ENCODE assay signal across 29 mouse cellular contexts in the genomic region with DNA sequence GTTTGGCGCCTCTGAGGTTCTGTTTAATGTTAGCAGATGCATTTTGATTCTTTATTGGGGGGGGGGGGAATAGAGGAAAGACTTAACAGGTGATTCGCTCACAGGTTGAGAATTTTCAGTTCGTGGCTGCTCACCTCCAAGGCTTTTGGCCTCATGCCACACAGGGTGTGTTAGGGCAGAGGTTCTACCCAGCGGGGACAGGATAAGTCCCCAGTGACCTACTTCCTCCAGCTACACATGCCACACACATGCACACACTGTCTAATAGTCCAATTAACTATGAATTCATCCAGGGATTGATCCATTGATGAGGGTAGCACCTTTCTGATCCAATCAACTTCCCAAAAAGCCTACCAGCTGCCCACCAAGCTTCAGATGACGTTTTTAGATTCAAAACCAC. TPM values are rescaled to one million over a fixed set of nuclear protein-coding genes. Genes with fewer than 3 reads are reported as not detected.
DNase-seq lines count a peak whose midpoint lies in the region; ATAC-seq lines count a peak whose summit lies in the region.
"Had no signal": no experiment of that assay in that cellular context is flagged by ENCODE, and none has a peak within 500 bp of the region (broad histone marks: within the 10 kb centered on the region; RNA-seq: fewer than 3 reads in every experiment).

No protein-coding gene starts in this region.

- peaks cover 7% of the 10 kb centered on the region for H3K4me1 ChIP-seq in midbrain, embryonic 11.5 days (ENCODE audit: control insufficient read depth, insufficient read depth, low read length)
- H3K4me1 ChIP-seq in midbrain, embryonic 10.5 days = peaks cover 35% of the 10 kb centered on the region

- H3K27ac ChIP-seq in midbrain, embryonic 11.5 days (ENCODE audit: low read depth, low read length) = no peak overlapping the region
- no peak overlapping the region for H3K27ac ChIP-seq in midbrain, embryonic 10.5 days (replicated peaks)
- H3K27ac ChIP-seq: forebrain, embryonic 10.5 days; forebrain, embryonic 13.5 days; gastrocnemius, adult 2 months; heart, embryonic 13.5 days; hindbrain, embryonic 12.5 days; hindbrain, embryonic 15.5 days had no signal

- H3K4me2 ChIP-seq in midbrain, embryonic 11.5 days = no peak overlapping the region
- H3K4me2 ChIP-seq: forebrain, embryonic 13.5 days; heart, embryonic 13.5 days; hindbrain, embryonic 15.5 days had no signal

- H3K36me3 ChIP-seq in midbrain, embryonic 11.5 days (ENCODE audit: control insufficient read depth, insufficient read depth, low read length) = no peaks in the 10 kb centered on the region
- H3K36me3 ChIP-seq in midbrain, embryonic 10.5 days = no peaks in the 10 kb centered on the region
- H3K36me3 ChIP-seq: forebrain, embryonic 10.5 days; heart, embryonic 13.5 days; hindbrain, embryonic 12.5 days; hindbrain, embryonic 15.5 days had no signal

- no peak for ATAC-seq in midbrain, embryonic 11.5 days (ENCODE audit: low FRiP score)
- ATAC-seq: CD4-positive, CD25-positive, alpha-beta regulatory T cell, adult 4 months; forebrain, embryonic 13.5 days; forebrain, embryonic 16.5 days had no signal

- peaks cover 13% of the 10 kb centered on the region; the same call in 1 of the 2 replicates for H3K27me3 ChIP-seq in midbrain, embryonic 11.5 days (ENCODE audit: control insufficient read depth, insufficient read depth, low read length)
- H3K27me3 ChIP-seq in midbrain, embryonic 10.5 days (ENCODE audit: low read depth, poor library complexity, severe bottlenecking) = peaks cover 55% of the 10 kb centered on the region
- H3K27me3 ChIP-seq: hindbrain, embryonic 15.5 days had no signal

- H3K9ac ChIP-seq in midbrain, embryonic 11.5 days (ENCODE audit: low read length) = no peak overlapping the region
- H3K9ac ChIP-seq: forebrain, embryonic 13.5 days; heart, embryonic 13.5 days; hindbrain, embryonic 12.5 days; hindbrain, embryonic 15.5 days had no signal

- 84% methylated on average over 5 of the region's 5 CpGs for WGBS in midbrain, embryonic 11.5 days
- 84% methylated on average over 5 of the region's 5 CpGs for WGBS in midbrain, embryonic 10.5 days

- H3K4me3 ChIP-seq in midbrain, embryonic 11.5 days (ENCODE audit: low read depth, low read length) = no peak overlapping the region
- no peak overlapping the region for H3K4me3 ChIP-seq in midbrain, embryonic 10.5 days
- H3K4me3 ChIP-seq: forebrain, embryonic 10.5 days; forebrain, embryonic 13.5 days; gastrocnemius, adult 2 months; heart, embryonic 13.5 days; hindbrain, embryonic 12.5 days; hindbrain, embryonic 15.5 days had no signal

- DNase-seq in heart, adult 11 months = peak; percentile 64
- DNase-seq in heart, postnatal 25 days (ENCODE audit: low spot score) = no peak
- peak; percentile 49 for DNase-seq in midbrain, embryonic 11.5 days (ENCODE audit: low spot score, missing footprints)
- no peak for DNase-seq in midbrain, embryonic 10.5 days (ENCODE audit: low spot score)
- DNase-seq in retina, postnatal 1 day = peak; percentile 73
- DNase-seq in frontal cortex, postnatal 36 days (ENCODE audit: low spot score in 2 of 2) = no peak
- DNase-seq: adrenal gland, adult 2 months; adrenal gland, postnatal 14 days; cerebellum, adult 18-20 months; cerebellum, adult 9-11 months; gastrocnemius, adult 2 months; gastrocnemius, postnatal 14 days; heart, adult 18-20 months; heart, postnatal 14 days had no signal

- intact Hi-C loops in heart, postnatal 25 days (cut with DNase I) = no loop called here

- no peaks in the 10 kb centered on the region for H3K9me3 ChIP-seq in midbrain, embryonic 11.5 days (ENCODE audit: control insufficient read depth, low read length)
- no peaks in the 10 kb centered on the region for H3K9me3 ChIP-seq in midbrain, embryonic 10.5 days (replicated peaks)
- H3K9me3 ChIP-seq: forebrain, embryonic 10.5 days; forebrain, embryonic 13.5 days; heart, embryonic 13.5 days; hindbrain, embryonic 12.5 days; hindbrain, embryonic 15.5 days had no signal

RNA-seq across cellular contexts. Expression of gene Fam124a, which starts 1.8 kb away (rescaled TPM):
- total RNA-seq in heart, postnatal 25 days (2021) = 1 to 10 TPM; 3.0 to 4.3 TPM
- polyA plus RNA-seq in midbrain, embryonic 11.5 days (2014; fragmentation: Nextera tagmentation; extraction: Ambion mirVana) = 2.6 and 3.4 TPM in 2 replicates
- 3.6 and 4.3 TPM in 2 replicates for polyA plus RNA-seq in midbrain, embryonic 10.5 days (2016; fragmentation: Nextera tagmentation; extraction: Ambion mirVana)
- total RNA-seq: hematopoietic stem cell, adult 5-6 weeks; MEL had no signal
- polyA plus RNA-seq: CD4-positive, CD25-positive, alpha-beta regulatory T cell, adult 4 months had no signal

RNA-seq across cellular contexts. Expression of gene Gm4131, which starts 12.9 kb away (rescaled TPM):
- total RNA-seq in heart, postnatal 25 days (2021) = not detected
- polyA plus RNA-seq in midbrain, embryonic 11.5 days (2014; fragmentation: Nextera tagmentation; extraction: Ambion mirVana) = not detected in 2 replicates
- polyA plus RNA-seq in midbrain, embryonic 10.5 days (2016; fragmentation: Nextera tagmentation; extraction: Ambion mirVana) = 0.10 and 0.16 TPM in 2 replicates
- total RNA-seq: adrenal gland, adult 2 months; adrenal gland, postnatal 14 days; adrenal gland, postnatal 4 days; gastrocnemius, adult 2 months; gastrocnemius, postnatal 14 days; gastrocnemius, postnatal 4 days; heart, adult 18-20 months; heart, postnatal 14 days; hematopoietic stem cell, adult 5-6 weeks; MEL had no signal
- polyA plus RNA-seq: adrenal gland, adult 2 months; C2C12; CD4-positive, CD25-positive, alpha-beta regulatory T cell, adult 4 months; embryonic facial prominence, embryonic 11.5 days; forebrain, embryonic 10.5 days; heart, embryonic 13.5 days; heart, embryonic 16.5 days; hindbrain, embryonic 12.5 days; intestine, embryonic 14.5 days had no signal

Comparison
In these comparisons a context has a peak if more than half of its experiments do, and no peak if none do; other contexts are left out.
1. DNase-seq: peak in heart, adult 11 months (single experiment), midbrain, embryonic 11.5 days (single experiment) and retina, postnatal 1 day (single experiment); none in heart, postnatal 25 days (single experiment), midbrain, embryonic 10.5 days (single experiment) and frontal cortex, postnatal 36 days (0 of 2).